Mouse (Mus musculus): Measurements from ENCODE around the gene Fam53b. TPM values are rescaled to one million over a fixed set of nuclear protein-coding genes. Genes with fewer than 3 reads are reported as not detected.

Gene Fam53b
- total and polyA plus RNA-seq, 3 experiments: 15.6 to 30.9 (median 22.1) TPM

DNA sequence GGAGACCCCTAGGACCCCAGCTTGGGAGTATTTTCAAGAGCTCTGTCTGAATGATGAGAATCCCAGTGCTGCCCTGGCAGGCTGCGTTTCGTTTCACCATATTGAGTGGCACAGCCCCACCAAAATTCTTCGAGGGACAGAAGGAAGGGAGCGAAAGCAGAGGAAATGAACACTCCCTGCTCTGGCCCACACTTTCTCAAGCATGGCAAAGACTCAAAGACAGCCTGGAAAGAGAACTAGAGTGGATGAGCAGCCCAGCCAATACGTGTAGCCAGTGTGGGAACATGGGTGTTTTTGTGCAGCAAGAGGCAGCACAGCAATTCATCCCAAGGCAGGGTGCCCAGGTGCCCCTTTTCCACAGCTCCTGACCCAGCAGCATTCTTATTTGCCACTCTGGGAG is 70.8 kb downstream of the Fam53b start:
- H3K27ac ChIP-seq (ENCODE audit: insufficient read depth, low read depth): no peak overlapping the region
- H3K9ac ChIP-seq (ENCODE audit: insufficient read depth, low read depth): no peak overlapping the region
- peaks cover 29 to 73% of the 10 kb centered on the region in 2 experiments for H3K36me3 ChIP-seq (replicated peaks in 1 of 2; ENCODE audit: control insufficient read depth in 1 of 2, insufficient read depth in 1 of 2, low read length in 1 of 2)
- H3K4me2 ChIP-seq (ENCODE audit: insufficient read depth, low read depth, poor library complexity, severe bottlenecking): no peak overlapping the region
- peaks cover 1 to 27% of the 10 kb centered on the region in 2 experiments for H3K4me1 ChIP-seq (ENCODE audit: control insufficient read depth in 1 of 2, insufficient read depth in 2 of 2)
- dilution Hi-C loops (cut with MboI; ENCODE audit: extremely low pct_ligation_motif_present, extremely low pct_unique_long_range_greater_than_20kb, low sequenced_read_pairs): no loop called here
- no peak for DNase-seq (ENCODE audit: extremely low read depth)
- H3K27me3 ChIP-seq (replicated peaks): no peaks in the 10 kb centered on the region
- no peaks in the 10 kb centered on the region for H3K9me3 ChIP-seq (replicated peaks; ENCODE audit: low read length)
- TF ChIP-seq UBTF (IDR thresholded peaks at IDR 0.05; ENCODE audit: low read depth, low read length): no peak
- no peak for TF ChIP-seq MEF2A (IDR thresholded peaks at IDR 0.05; ENCODE audit: borderline replicate concordance, low read depth, low read length)
- TF ChIP-seq SMC3 (IDR thresholded peaks at IDR 0.05; ENCODE audit: low read depth, low read length): no peak
- TF ChIP-seq EP300 (IDR thresholded peaks at IDR 0.05; ENCODE audit: low read length): no peak
- TF ChIP-seq BHLHE40 (IDR thresholded peaks at IDR 0.05; ENCODE audit: low read depth, low read length): no peak
- TF ChIP-seq HCFC1 (IDR thresholded peaks at IDR 0.05; ENCODE audit: low read depth, low read length): no peak
- no peak for TF ChIP-seq ZMIZ1 (IDR thresholded peaks at IDR 0.05; ENCODE audit: low read depth, low read length)
- TF ChIP-seq ELF1 (IDR thresholded peaks at IDR 0.05; ENCODE audit: low read depth, low read length): no peak
- no peak for TF ChIP-seq JUND (conservative IDR thresholded peaks at IDR 0.05; ENCODE audit: low read depth, low read length)
- no peak for TF ChIP-seq E2F4 (IDR thresholded peaks at IDR 0.05; ENCODE audit: insufficient replicate concordance, low read depth, low read length)
- no peak for TF ChIP-seq MAZ (IDR thresholded peaks at IDR 0.05; ENCODE audit: low read depth, low read length)
- TF ChIP-seq MAX (IDR thresholded peaks at IDR 0.05; ENCODE audit: low read length): no peak
- TF ChIP-seq RCOR1 (conservative IDR thresholded peaks at IDR 0.05; ENCODE audit: low read depth, low read length): no peak
- no peak for TF ChIP-seq TBP (conservative IDR thresholded peaks at IDR 0.05; ENCODE audit: low read depth, low read length)
- no peak for TF ChIP-seq RAD21 (IDR thresholded peaks at IDR 0.05; ENCODE audit: low read depth, low read length)
- TF ChIP-seq ETS1 (conservative IDR thresholded peaks at IDR 0.05; ENCODE audit: low read depth, low read length): no peak
- in situ Hi-C loops (cut with MboI; ENCODE audit: low pct_ligation_motif_present, low pct_unique_long_range_greater_than_20kb, low sequenced_read_pairs): no loop called here
- H3K79me2 ChIP-seq (replicated peaks; ENCODE audit: control insufficient read depth, extremely low read depth, insufficient read depth, poor library complexity, severe bottlenecking): no peaks in the 10 kb centered on the region
- H3K4me3 ChIP-seq (replicated peaks in 1 of 3; ENCODE audit: low read depth in 2 of 3, low read length in 2 of 3, poor library complexity in 1 of 3): no peak overlapping the region

DNA sequence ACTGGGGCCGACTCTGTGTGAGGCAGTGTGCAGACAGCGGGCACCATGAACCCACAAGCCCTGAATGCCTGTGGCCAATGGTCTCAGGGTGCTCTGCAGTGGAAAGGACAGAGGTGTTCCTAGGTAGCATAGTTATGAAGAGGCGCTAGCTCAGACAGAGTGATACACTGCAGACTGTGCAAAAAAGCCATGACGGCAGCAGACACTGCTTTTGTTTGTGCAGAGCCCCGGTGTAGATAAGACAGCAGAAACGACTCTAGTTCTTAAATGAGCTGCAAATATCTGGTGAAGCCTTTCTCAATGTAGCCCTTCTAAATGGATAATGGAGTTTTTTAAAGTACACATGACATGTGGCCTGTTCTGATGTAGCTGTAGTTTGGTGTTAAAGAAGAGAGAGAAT is 73.9 kb downstream of the Fam53b start:
- no peaks in the 10 kb centered on the region for H3K27me3 ChIP-seq (replicated peaks)
- TF ChIP-seq TCF12 (IDR thresholded peaks at IDR 0.05; ENCODE audit: low read depth, low read length) (no peak), SMC3 (IDR thresholded peaks at IDR 0.05; ENCODE audit: low read depth, low read length) (no peak)
- no peaks in the 10 kb centered on the region for H3K9me3 ChIP-seq (replicated peaks; ENCODE audit: low read length)
- in situ Hi-C loops (cut with MboI; ENCODE audit: low pct_ligation_motif_present, low pct_unique_long_range_greater_than_20kb, low sequenced_read_pairs) (no loop called here), dilution Hi-C loops (cut with MboI; ENCODE audit: extremely low pct_ligation_motif_present, extremely low pct_unique_long_range_greater_than_20kb, low sequenced_read_pairs) (no loop called here)
- no peak overlapping the region for H3K4me3 ChIP-seq (replicated peaks in 1 of 3; ENCODE audit: low read depth in 2 of 3, low read length in 2 of 3, poor library complexity in 1 of 3)
- peaks cover 31 to 67% of the 10 kb centered on the region in 2 experiments for H3K36me3 ChIP-seq (replicated peaks in 1 of 2; ENCODE audit: control insufficient read depth in 1 of 2, insufficient read depth in 1 of 2, low read length in 1 of 2)
- H3K4me1 ChIP-seq (ENCODE audit: control insufficient read depth in 1 of 2, insufficient read depth in 2 of 2): peaks cover 20 to 33% of the 10 kb centered on the region in 2 experiments
- no peak for DNase-seq (ENCODE audit: extremely low read depth)
- no peak overlapping the region for H3K9ac ChIP-seq (ENCODE audit: insufficient read depth, low read depth)
- H3K4me2 ChIP-seq (ENCODE audit: insufficient read depth, low read depth, poor library complexity, severe bottlenecking): no peak overlapping the region
- no peak overlapping the region for H3K27ac ChIP-seq (ENCODE audit: insufficient read depth, low read depth)
- no peaks in the 10 kb centered on the region for H3K79me2 ChIP-seq (replicated peaks; ENCODE audit: control insufficient read depth, extremely low read depth, insufficient read depth, poor library complexity, severe bottlenecking)

Measured in CH12.LX (cell line).